Comparison of ENCODE assay signal across 8 mouse cellular contexts in genomic region chr10:80164998-80165344, GRCm38 (mm10). TPM values are rescaled to one million over a fixed set of nuclear protein-coding genes. Genes with fewer than 3 reads are reported as not detected.
A peak's percentile ranks its signal among the peaks of the same experiment; 100 is the strongest.
DNase-seq lines count a peak whose midpoint lies in the region; ATAC-seq and TF ChIP-seq lines count a peak whose summit lies in the region.

No protein-coding gene starts in this region.

- H3K9me3 ChIP-seq in ES-Bruce4 (replicated peaks; ENCODE audit: control insufficient read depth, insufficient read depth, low read length, poor library complexity, severe bottlenecking), result no peaks in the 10 kb centered on the region
- no peaks in the 10 kb centered on the region for H3K9me3 ChIP-seq in forebrain, embryonic 15.5 days
- H3K9me3 ChIP-seq in neural tube, embryonic 15.5 days (replicated peaks), result no peaks in the 10 kb centered on the region

- TF ChIP-seq CTCF in ES-Bruce4 (IDR thresholded peaks at IDR 0.05; ENCODE audit: low read depth, low read length), result peak; percentile 100
- TF ChIP-seq CTCF in layer of hippocampus, adult 2 months (conservative IDR thresholded peaks at IDR 0.05), result peak; percentile 100
- peak; percentile 99 for TF ChIP-seq CTCF in lung, adult 2 months (IDR thresholded peaks at IDR 0.05; ENCODE audit: insufficient read depth, low read length)

- no peak overlapping the region for H3K27ac ChIP-seq in ES-Bruce4 (ENCODE audit: insufficient read depth, low read length)
- H3K27ac ChIP-seq in forebrain, embryonic 15.5 days (replicated peaks), result peak overlapping the region; percentile 80
- peak overlapping the region; percentile 84 for H3K27ac ChIP-seq in layer of hippocampus, adult 2 months
- H3K27ac ChIP-seq in neural tube, embryonic 15.5 days (replicated peaks), result peak overlapping the region; percentile 90

- peak; percentile 97 for DNase-seq in cerebellum, adult 11-12 months
- DNase-seq in heart, postnatal 25 days (ENCODE audit: low spot score), result peak; percentile 92
- DNase-seq in layer of hippocampus, adult 2 months (ENCODE audit: low spot score in 2 of 2), result peak; percentile 94 to 96
- DNase-seq in lung, adult 2 months, result peak; percentile 95
- peak; percentile 97 for DNase-seq in testis, postnatal 10 days (ENCODE audit: low spot score)

- no peaks in the 10 kb centered on the region for H3K27me3 ChIP-seq in ES-Bruce4 (ENCODE audit: control insufficient read depth, insufficient read depth, low read length, poor library complexity, severe bottlenecking)
- no peaks in the 10 kb centered on the region for H3K27me3 ChIP-seq in forebrain, embryonic 15.5 days
- H3K27me3 ChIP-seq in neural tube, embryonic 15.5 days (replicated peaks), result no peaks in the 10 kb centered on the region

- WGBS in forebrain, embryonic 15.5 days, result 0% methylated on average over 17 of the region's 17 CpGs
- WGBS in lung, adult 2 months, result under 1% methylated on average over 17 of the region's 17 CpGs
- under 1% methylated on average over 17 of the region's 17 CpGs for WGBS in neural tube, embryonic 15.5 days

- intact Hi-C loops in heart, postnatal 25 days (cut with DNase I), result loop anchor here (1.0 kb wide), 1 partner anchor 20 kb away; no protein-coding TSS in a partner anchor

- peak; percentile 48 for ATAC-seq in forebrain, embryonic 15.5 days (replicated peaks)
- peak; percentile 64 for ATAC-seq in neural tube, embryonic 15.5 days (ENCODE audit: low FRiP score)

- H3K36me3 ChIP-seq in ES-Bruce4 (ENCODE audit: control insufficient read depth, insufficient read depth, low read length, poor library complexity, severe bottlenecking), result peaks cover 4% of the 10 kb centered on the region
- peaks cover 3% of the 10 kb centered on the region for H3K36me3 ChIP-seq in forebrain, embryonic 15.5 days
- peaks cover 3% of the 10 kb centered on the region for H3K36me3 ChIP-seq in neural tube, embryonic 15.5 days

- no peak overlapping the region for H3K9ac ChIP-seq in ES-Bruce4 (ENCODE audit: low read depth, poor library complexity, severe bottlenecking)
- H3K9ac ChIP-seq in forebrain, embryonic 15.5 days (replicated peaks), result peak overlapping the region; percentile 64
- H3K9ac ChIP-seq in neural tube, embryonic 15.5 days (replicated peaks), result peak overlapping the region; percentile 67

- H3K4me1 ChIP-seq in ES-Bruce4 (ENCODE audit: control insufficient read depth, insufficient read depth, low read length), result peaks cover 7% of the 10 kb centered on the region
- H3K4me1 ChIP-seq in forebrain, embryonic 15.5 days, result peaks cover 62% of the 10 kb centered on the region
- H3K4me1 ChIP-seq in lung, adult 2 months (ENCODE audit: control insufficient read depth, insufficient read depth, low read length), result peaks cover 28% of the 10 kb centered on the region
- H3K4me1 ChIP-seq in neural tube, embryonic 15.5 days, result peaks cover 77% of the 10 kb centered on the region

- TF ChIP-seq POLR2A in ES-Bruce4 (IDR thresholded peaks at IDR 0.05; ENCODE audit: insufficient read depth, low read length), result no peak
- TF ChIP-seq POLR2A in lung, adult 2 months (IDR thresholded peaks at IDR 0.05; ENCODE audit: borderline replicate concordance, extremely low read depth, low read depth, low read length), result peak; percentile 98

- peak overlapping the region; percentile 1; the same call in 1 of the 2 replicates for H3K4me3 ChIP-seq in ES-Bruce4 (ENCODE audit: low read depth, low read length)
- peak overlapping the region; percentile 44 for H3K4me3 ChIP-seq in forebrain, embryonic 15.5 days
- H3K4me3 ChIP-seq in layer of hippocampus, adult 2 months, result peak overlapping the region; percentile 61
- peak overlapping the region; percentile 48 for H3K4me3 ChIP-seq in lung, adult 2 months (replicated peaks; ENCODE audit: extremely low read depth, low read depth, low read length)
- H3K4me3 ChIP-seq in neural tube, embryonic 15.5 days (replicated peaks), result peak overlapping the region; percentile 48

- peak; percentile 62; the same call in 1 of the 2 replicates for TF ChIP-seq EP300 in ES-Bruce4 (IDR thresholded peaks at IDR 0.05; ENCODE audit: insufficient read depth, low read depth, low read length)

- H3K4me2 ChIP-seq in forebrain, embryonic 15.5 days (replicated peaks), result peak overlapping the region; percentile 88
- peak overlapping the region; percentile 96 for H3K4me2 ChIP-seq in neural tube, embryonic 15.5 days

RNA-seq across cellular contexts. Expression of gene Cirbp, which starts 0.8 kb away (rescaled TPM):
- polyA plus RNA-seq in ES-Bruce4 (2011; ENCODE audit: insufficient read depth, insufficient read length, low read depth, missing spikeins), result 51.9 and 58.2 TPM in 2 replicates
- 350 and 358 TPM in 2 replicates for polyA plus RNA-seq in forebrain, embryonic 15.5 days (2015; fragmentation: Nextera tagmentation; extraction: Ambion mirVana)
- 10 to 100 TPM; 31.7 to 43.1 TPM for total RNA-seq in heart, postnatal 25 days (2021)
- total RNA-seq in layer of hippocampus, adult 2 months (2021), result 100 to 1,000 TPM in 1 of 2 experiments, 10 to 100 TPM in 1; 88.3 to 103 TPM
- polyA plus RNA-seq in lung, adult 2 months (2012; rRNA removed), result 162 and 200 TPM in 2 replicates
- polyA plus RNA-seq in neural tube, embryonic 15.5 days (2015; fragmentation: Nextera tagmentation; extraction: Ambion mirVana), result 284 and 345 TPM in 2 replicates

RNA-seq across cellular contexts. Expression of gene 1600002K03Rik, which starts 7.8 kb away (rescaled TPM):
- 7.6 and 7.7 TPM in 2 replicates for polyA plus RNA-seq in ES-Bruce4 (2011; ENCODE audit: insufficient read depth, insufficient read length, low read depth, missing spikeins)
- 9.7 and 12.7 TPM in 2 replicates for polyA plus RNA-seq in forebrain, embryonic 15.5 days (2015; fragmentation: Nextera tagmentation; extraction: Ambion mirVana)
- total RNA-seq in heart, postnatal 25 days (2021), result 1 to 10 TPM; 4.2 to 5.2 TPM
- total RNA-seq in layer of hippocampus, adult 2 months (2021), result 1 to 10 TPM; 7.0 to 7.4 TPM
- polyA plus RNA-seq in lung, adult 2 months (2012; rRNA removed), result 11.2 and 14.0 TPM in 2 replicates
- 13.5 and 14.3 TPM in 2 replicates for polyA plus RNA-seq in neural tube, embryonic 15.5 days (2015; fragmentation: Nextera tagmentation; extraction: Ambion mirVana)

RNA-seq across cellular contexts. Expression of gene Efna2, which starts 14.3 kb away (rescaled TPM):
- polyA plus RNA-seq in ES-Bruce4 (2011; ENCODE audit: insufficient read depth, insufficient read length, low read depth, missing spikeins), result 7.2 and 11.2 TPM in 2 replicates
- polyA plus RNA-seq in forebrain, embryonic 15.5 days (2015; fragmentation: Nextera tagmentation; extraction: Ambion mirVana), result 35.8 and 36.5 TPM in 2 replicates
- total RNA-seq in heart, postnatal 25 days (2021), result 1 to 10 TPM in 1 of 2 experiments, under 1 TPM in 1; 0.91 to 1.1 TPM
- 1 to 10 TPM; 7.1 to 9.7 TPM for total RNA-seq in layer of hippocampus, adult 2 months (2021)
- 3.6 and 4.7 TPM in 2 replicates for polyA plus RNA-seq in lung, adult 2 months (2012; rRNA removed)
- 25.9 and 31.2 TPM in 2 replicates for polyA plus RNA-seq in neural tube, embryonic 15.5 days (2015; fragmentation: Nextera tagmentation; extraction: Ambion mirVana)

RNA-seq across cellular contexts. Expression of gene Midn, which starts 16.9 kb away (rescaled TPM):
- polyA plus RNA-seq in ES-Bruce4 (2011; ENCODE audit: insufficient read depth, insufficient read length, low read depth, missing spikeins), result 67.4 and 73.2 TPM in 2 replicates
- polyA plus RNA-seq in forebrain, embryonic 15.5 days (2015; fragmentation: Nextera tagmentation; extraction: Ambion mirVana), result 33.0 and 34.9 TPM in 2 replicates
- 100 to 1,000 TPM in 1 of 2 experiments, 10 to 100 TPM in 1; 92.1 to 120 TPM for total RNA-seq in heart, postnatal 25 days (2021)
- 10 to 100 TPM; 53.1 to 54.5 TPM for total RNA-seq in layer of hippocampus, adult 2 months (2021)
- 110 and 150 TPM in 2 replicates for polyA plus RNA-seq in lung, adult 2 months (2012; rRNA removed)
- polyA plus RNA-seq in neural tube, embryonic 15.5 days (2015; fragmentation: Nextera tagmentation; extraction: Ambion mirVana), result 19.4 and 20.5 TPM in 2 replicates

RNA-seq across cellular contexts. Expression of gene Cbarp, which starts 24.3 kb away (rescaled TPM):
- 29.8 and 33.4 TPM in 2 replicates for polyA plus RNA-seq in ES-Bruce4 (2011; ENCODE audit: insufficient read depth, insufficient read length, low read depth, missing spikeins)
- polyA plus RNA-seq in forebrain, embryonic 15.5 days (2015; fragmentation: Nextera tagmentation; extraction: Ambion mirVana), result 29.7 and 39.5 TPM in 2 replicates
- total RNA-seq in heart, postnatal 25 days (2021), result 1 to 10 TPM; 2.4 to 3.1 TPM
- 100 to 1,000 TPM; 331 to 341 TPM for total RNA-seq in layer of hippocampus, adult 2 months (2021)
- 29.9 and 31.5 TPM in 2 replicates for polyA plus RNA-seq in lung, adult 2 months (2012; rRNA removed)
- polyA plus RNA-seq in neural tube, embryonic 15.5 days (2015; fragmentation: Nextera tagmentation; extraction: Ambion mirVana), result 91.9 and 93.0 TPM in 2 replicates

Comparison
In these comparisons a context has a peak if more than half of its experiments do, and no peak if none do; other contexts are left out.
1. H3K4me3 ChIP-seq: peak in every context shown above with its lines; median percentile 61 in layer of hippocampus, adult 2 months; 48 in lung, adult 2 months; 48 in neural tube, embryonic 15.5 days; 44 in forebrain, embryonic 15.5 days; 1 in ES-Bruce4.